Mouse (Mus musculus) limb, embryonic 15.5 days (tissue): Measurements from ENCODE around the gene Ldlrad3. TPM values are rescaled to one million over a fixed set of nuclear protein-coding genes. Genes with fewer than 3 reads are reported as not detected.
A peak's percentile ranks its signal among the peaks of the same experiment; 100 is the strongest.

Source experiments
- ATAC-seq: fragments of 200-750 bp; cut with Nextera tagmentation; 2 replicates; pipeline ENCODE4 v1.8.0; 2017; ENCODE audit warnings: low read depth, moderate TSS enrichment; ENCODE audit not compliant: insufficient number of reproducible peaks, low FRiP score, low TSS enrichment
- H3K27ac ChIP-seq: fragments of 300-500 bp; sonication (generic); 2 replicates; pipeline ENCODE4 v1.5.1; 2015; ENCODE audit warnings: moderate library complexity, mild to moderate bottlenecking, inconsistent platforms
- H3K27me3 ChIP-seq: fragments of 300-500 bp; sonication (generic); 2 replicates; pipeline ENCODE4 v1.6.1; 2015; ENCODE audit warnings: inconsistent platforms
- H3K36me3 ChIP-seq: fragments of 300-500 bp; sonication (generic); 2 replicates; pipeline ENCODE4 v1.6.1; 2015; ENCODE audit warnings: inconsistent platforms
- H3K4me1 ChIP-seq: fragments of 300-500 bp; sonication (generic); 2 replicates; pipeline ENCODE4 v1.6.1; 2015; ENCODE audit warnings: inconsistent platforms
- H3K4me2 ChIP-seq: fragments of 300-500 bp; sonication (generic); 2 replicates; pipeline ENCODE4 v1.6.1; 2015; ENCODE audit warnings: mild to moderate bottlenecking, inconsistent platforms
- H3K4me3 ChIP-seq: fragments of 300-500 bp; sonication (generic); 2 replicates; pipeline ENCODE4 v1.5.1; 2015; ENCODE audit warnings: mild to moderate bottlenecking, inconsistent platforms
- H3K9ac ChIP-seq: fragments of 300-500 bp; sonication (generic); 2 replicates; pipeline ENCODE4 v1.6.1; 2015; ENCODE audit warnings: inconsistent platforms
- H3K9me3 ChIP-seq: fragments of 300-500 bp; sonication (generic); 2 replicates; pipeline ENCODE4 v1.6.1; 2016; ENCODE audit warnings: inconsistent platforms
- WGBS: fragments of 180-500 bp; shearing (Covaris S2); methylation state at CpG from one replicate; pipeline ENCODE4 v1.1.7; 2015; 5-methylcytosine and 5-hydroxymethylcytosine counted together
- polyA plus RNA-seq: library from polyadenylated mRNA; unstranded; fragments of >200 nt; fragmentation: Nextera tagmentation; extraction: Ambion mirVana; gene quantifications from 2 replicates; pipeline ENCODE4 v1.2.1, GENCODE M21; 2015

Ldlrad3 gene
- polyA plus RNA-seq, 1 experiment from 2014 or later, result 55.1 TPM

GRCm38 (mm10) chr2:102202211-102202770 lies 16.1 kb upstream of the Ldlrad3 start:
- H3K4me3 ChIP-seq, result no peak overlapping the region
- no peak overlapping the region for H3K9ac ChIP-seq
- 66% methylated on average over 2 of the region's 2 CpGs for WGBS
- peaks cover 25% of the 10 kb centered on the region for H3K4me1 ChIP-seq
- H3K36me3 ChIP-seq, result no peaks in the 10 kb centered on the region
- H3K27ac ChIP-seq, result no peak overlapping the region
- H3K4me2 ChIP-seq, result no peak overlapping the region
- H3K27me3 ChIP-seq, result no peaks in the 10 kb centered on the region
- no peak for ATAC-seq
- no peaks in the 10 kb centered on the region for H3K9me3 ChIP-seq

- ATAC-seq, result no peak
- H3K9ac ChIP-seq, result no peak overlapping the region
- no peaks in the 10 kb centered on the region for H3K36me3 ChIP-seq
- no peaks in the 10 kb centered on the region for H3K9me3 ChIP-seq
- H3K4me2 ChIP-seq, result no peak overlapping the region
- H3K4me1 ChIP-seq, result peaks cover 24% of the 10 kb centered on the region
- H3K27ac ChIP-seq, result peak overlapping the region; percentile 51; the same call in 1 of the 2 replicates
- H3K4me3 ChIP-seq, result no peak overlapping the region
- WGBS, result 66% methylated on average over 14 of the region's 14 CpGs
- no peaks in the 10 kb centered on the region for H3K27me3 ChIP-seq
Observed at GRCm38 (mm10) chr2:102201198-102201948, 15.2 kb upstream of the Ldlrad3 start.

DNA sequence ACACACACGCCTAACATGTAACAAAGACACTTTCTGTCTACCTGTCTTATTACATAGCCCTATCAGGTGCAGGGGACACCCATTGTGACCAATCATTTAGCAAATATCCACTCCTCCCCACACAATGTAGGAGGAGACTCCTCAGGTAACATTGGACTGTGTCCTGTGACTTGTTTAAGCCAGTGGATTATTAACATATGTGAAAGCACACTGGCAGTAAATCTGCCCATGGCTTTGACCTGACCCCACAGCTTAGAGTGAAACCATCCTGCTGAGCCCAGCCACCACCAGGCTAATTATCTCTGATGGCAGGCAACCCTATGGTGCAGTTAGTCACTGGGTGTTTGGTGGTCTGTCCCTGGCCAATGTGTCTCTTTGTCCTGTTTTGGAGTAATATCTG lies 11.1 kb upstream of the Ldlrad3 start:
- no peak for ATAC-seq

GRCm38 (mm10) chr2:102196709-102197108 lies 10.5 kb upstream of the Ldlrad3 start:
- Histone ChIP-seq H3K9me3 (no peaks in the 10 kb centered on the region), H3K4me2 (no peak overlapping the region), H3K27ac (no peak overlapping the region), H3K27me3 (no peaks in the 10 kb centered on the region), H3K36me3 (no peaks in the 10 kb centered on the region), H3K4me1 (peaks cover 18% of the 10 kb centered on the region), H3K9ac (no peak overlapping the region), H3K4me3 (no peak overlapping the region)
- 61% methylated on average over 8 of the region's 8 CpGs for WGBS
- no peak for ATAC-seq

More for the DNA sequence above, 11.1 kb upstream of the Ldlrad3 start:
- H3K27ac ChIP-seq, result no peak overlapping the region
- H3K27me3 ChIP-seq, result no peaks in the 10 kb centered on the region
- no peak overlapping the region for H3K4me2 ChIP-seq
- H3K4me3 ChIP-seq, result no peak overlapping the region
- 74% methylated on average over 1 of the region's 1 CpGs for WGBS
- H3K4me1 ChIP-seq, result peaks cover 23% of the 10 kb centered on the region
- H3K9me3 ChIP-seq, result no peaks in the 10 kb centered on the region
- no peak overlapping the region for H3K9ac ChIP-seq
- H3K36me3 ChIP-seq, result no peaks in the 10 kb centered on the region

GRCm38 (mm10) chr2:102195494-102195893 lies 9.3 kb upstream of the Ldlrad3 start:
- Histone ChIP-seq H3K4me3 (no peak overlapping the region), H3K4me1 (peaks cover 16% of the 10 kb centered on the region), H3K4me2 (no peak overlapping the region), H3K9ac (no peak overlapping the region), H3K27me3 (no peaks in the 10 kb centered on the region), H3K9me3 (no peaks in the 10 kb centered on the region), H3K27ac (no peak overlapping the region), H3K36me3 (no peaks in the 10 kb centered on the region)
- ATAC-seq, result no peak
- WGBS, result 86% methylated on average over 4 of the region's 4 CpGs

- Histone ChIP-seq H3K27ac (no peak overlapping the region), H3K4me3 (no peak overlapping the region), H3K4me1 (peaks cover 13% of the 10 kb centered on the region), H3K9me3 (no peaks in the 10 kb centered on the region), H3K9ac (no peak overlapping the region), H3K27me3 (no peaks in the 10 kb centered on the region), H3K4me2 (no peak overlapping the region), H3K36me3 (no peaks in the 10 kb centered on the region)
- ATAC-seq, result no peak
- 77% methylated on average over 4 of the region's 4 CpGs for WGBS
Observed at GRCm38 (mm10) chr2:102194247-102194646, 8.1 kb upstream of the Ldlrad3 start.

DNA sequence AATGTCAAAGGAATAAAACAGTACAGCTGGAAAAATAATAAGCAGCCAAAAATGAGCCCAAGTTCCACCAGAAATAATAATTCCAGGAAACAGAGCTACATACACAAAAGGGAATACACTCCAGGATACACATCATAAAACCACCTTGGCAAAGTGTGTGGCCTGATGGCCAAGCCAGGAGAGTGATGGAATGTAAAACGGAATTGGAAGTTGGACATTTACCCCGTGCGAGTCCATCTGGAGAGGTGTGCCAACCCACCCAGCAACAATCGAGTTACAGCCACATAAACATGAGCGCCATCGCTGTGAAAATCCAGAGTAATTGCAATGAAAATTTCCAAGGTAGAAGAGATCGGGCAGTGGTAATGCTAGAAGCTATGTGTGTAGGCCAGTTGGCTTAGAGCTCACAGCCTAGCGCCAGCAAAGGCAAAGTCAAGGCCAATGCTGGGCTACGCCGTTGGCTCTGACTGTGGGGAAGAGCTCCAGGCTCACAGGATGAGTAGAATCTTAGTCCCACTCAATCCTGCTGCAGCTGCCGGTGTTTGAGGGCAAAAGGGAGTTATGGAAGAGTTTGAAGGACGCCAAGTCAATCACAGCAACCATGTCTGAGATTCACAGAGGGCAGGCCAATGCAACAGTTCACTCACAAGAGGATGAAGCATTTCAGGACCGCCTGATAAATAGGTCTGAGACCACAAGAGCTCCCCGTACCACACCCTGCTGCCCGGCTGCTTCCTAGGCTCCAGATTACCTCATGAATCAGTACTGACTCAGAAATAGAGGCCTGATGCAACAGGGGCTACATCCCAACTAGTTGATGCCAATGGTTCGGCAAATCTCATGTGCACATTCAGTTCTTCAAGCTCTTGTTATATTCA lies 7.0 kb upstream of the Ldlrad3 start:
- peak; percentile 84 for ATAC-seq
- Histone ChIP-seq H3K9me3 (no peaks in the 10 kb centered on the region), H3K4me1 (peaks cover 13% of the 10 kb centered on the region), H3K9ac (no peak overlapping the region), H3K4me3 (no peak overlapping the region), H3K36me3 (no peaks in the 10 kb centered on the region), H3K4me2 (no peak overlapping the region), H3K27me3 (no peaks in the 10 kb centered on the region), H3K27ac (no peak overlapping the region)
- 65% methylated on average over 16 of the region's 16 CpGs for WGBS

GRCm38 (mm10) chr2:102191736-102192135 lies 5.6 kb upstream of the Ldlrad3 start:
- ATAC-seq, result no peak
- Histone ChIP-seq H3K9me3 (no peaks in the 10 kb centered on the region), H3K27ac (no peak overlapping the region), H3K4me1 (peaks cover 12% of the 10 kb centered on the region), H3K9ac (no peak overlapping the region), H3K36me3 (no peaks in the 10 kb centered on the region), H3K27me3 (no peaks in the 10 kb centered on the region), H3K4me3 (no peak overlapping the region), H3K4me2 (no peak overlapping the region)
- WGBS, result 66% methylated on average over 4 of the region's 4 CpGs

GRCm38 (mm10) chr2:102190956-102191355 lies 4.8 kb upstream of the Ldlrad3 start:
- peaks cover 16% of the 10 kb centered on the region for H3K4me1 ChIP-seq
- H3K9ac ChIP-seq, result no peak overlapping the region

DNA sequence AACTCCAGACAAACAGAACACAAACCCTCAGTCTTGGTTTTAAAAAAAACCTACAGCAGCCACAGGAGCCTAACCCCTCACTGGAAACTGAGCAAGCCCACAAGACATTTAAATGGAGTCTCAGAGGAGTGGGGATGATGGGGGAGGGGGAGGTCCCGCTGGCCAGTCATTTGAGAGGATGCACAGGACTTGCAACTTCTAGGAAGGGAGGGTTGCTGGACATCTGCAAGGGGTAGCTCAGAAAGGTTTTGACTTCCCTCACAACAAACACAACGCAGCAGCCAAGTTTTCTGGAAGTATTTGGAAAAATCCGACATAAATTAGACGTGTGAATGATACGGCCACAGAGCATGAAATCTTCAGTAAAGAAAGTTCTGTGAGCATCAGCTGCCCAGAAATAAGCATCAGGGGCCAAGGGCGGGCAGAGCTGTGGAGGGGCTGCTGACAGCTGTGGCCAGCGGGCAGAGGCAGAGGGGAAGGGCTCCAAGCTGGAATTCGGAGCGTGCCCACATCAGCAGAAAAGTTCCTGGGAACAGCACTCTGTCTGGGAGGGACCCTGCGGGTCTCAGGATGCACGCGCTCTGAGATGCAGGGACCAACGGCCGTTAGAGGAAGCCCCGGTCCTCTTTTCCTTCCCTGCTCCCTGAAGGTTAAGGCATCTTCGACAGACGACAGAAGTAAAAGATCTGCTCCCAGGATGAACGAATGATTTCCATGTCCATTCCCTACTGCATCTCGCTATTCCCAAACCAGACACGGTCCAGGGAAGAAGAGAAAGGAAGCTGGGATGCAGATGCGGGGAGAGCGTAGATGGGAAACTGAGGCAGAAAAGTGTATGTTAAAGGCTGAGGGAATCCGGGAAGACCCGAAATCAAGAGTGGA lies 875 bp downstream of the Ldlrad3 start:
- H3K9ac ChIP-seq, result peak overlapping the region; percentile 69
- H3K4me3 ChIP-seq, result peak overlapping the region; percentile 81
- ATAC-seq, result no peak
- H3K9me3 ChIP-seq, result no peaks in the 10 kb centered on the region
- under 1% methylated on average over 24 of the region's 24 CpGs for WGBS
- H3K4me2 ChIP-seq, result peak overlapping the region; percentile 72
- peak overlapping the region; percentile 97 for H3K27ac ChIP-seq
- no peaks in the 10 kb centered on the region for H3K27me3 ChIP-seq
- peaks cover 44% of the 10 kb centered on the region for H3K4me1 ChIP-seq
- H3K36me3 ChIP-seq, result no peaks in the 10 kb centered on the region

More at GRCm38 (mm10) chr2:102190956-102191355, 4.8 kb upstream of the Ldlrad3 start:
- Histone ChIP-seq H3K4me3 (no peak overlapping the region), H3K9me3 (no peaks in the 10 kb centered on the region), H3K27ac (no peak overlapping the region), H3K4me2 (no peak overlapping the region), H3K36me3 (no peaks in the 10 kb centered on the region), H3K27me3 (no peaks in the 10 kb centered on the region)
- no peak for ATAC-seq

DNA sequence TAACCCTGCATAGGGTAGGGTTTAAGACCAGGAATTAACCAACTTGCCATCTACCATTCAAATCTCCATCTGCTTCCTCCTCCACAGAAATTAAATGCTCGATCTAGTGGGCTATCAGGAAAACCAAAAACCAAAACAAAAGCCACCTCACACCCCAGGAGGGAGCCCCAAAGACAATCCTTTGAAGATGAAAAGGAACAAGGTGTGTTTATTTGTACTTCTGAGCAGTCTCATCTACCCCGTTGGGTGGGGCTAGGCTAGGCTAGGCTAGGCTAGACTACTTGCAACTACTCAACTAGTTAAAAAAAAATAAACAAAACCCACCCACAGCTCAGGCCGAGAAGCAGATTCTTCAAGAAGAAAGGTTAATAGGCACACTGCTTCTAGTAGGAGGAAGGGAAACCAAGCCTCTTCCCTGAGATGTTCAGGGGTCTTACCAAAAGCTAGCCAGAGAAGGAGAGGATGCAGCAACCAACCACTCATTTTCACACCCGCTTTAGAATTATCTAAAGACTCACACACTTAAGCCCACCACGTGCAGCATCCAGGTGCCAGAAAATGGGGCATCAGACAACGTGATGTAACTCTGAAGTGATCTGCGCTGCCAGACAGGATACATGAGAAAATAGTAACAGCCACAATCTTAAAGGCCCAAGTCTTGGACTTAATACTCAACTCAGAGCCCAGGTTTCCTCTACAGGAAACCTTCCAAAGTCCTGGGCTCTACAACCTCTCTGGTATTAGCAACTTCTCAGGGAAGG lies 2.3 kb downstream of the Ldlrad3 start:
- Histone ChIP-seq H3K4me2 (peak overlapping the region; percentile 72), H3K9me3 (no peaks in the 10 kb centered on the region), H3K4me1 (peaks cover 44% of the 10 kb centered on the region), H3K27me3 (no peaks in the 10 kb centered on the region), H3K27ac (no peak overlapping the region), H3K36me3 (no peaks in the 10 kb centered on the region), H3K4me3 (peak overlapping the region; percentile 81; the same call in 1 of the 2 replicates), H3K9ac (no peak overlapping the region)
- WGBS, result 62% methylated on average over 7 of the region's 7 CpGs
- ATAC-seq, result no peak
